Mouse (Mus musculus) c-Kit-positive CD71-negative TER-119-negative erythroid progenitor cells, embryonic 14.5 days (primary cell): Measurements from ENCODE around the gene Pdf.
"Not testable (repeated sequence)": the region's sequence is repeated elsewhere in the genome, so short reads cannot be mapped to it uniquely, and the experiment has no call there.

ENCODE experiments used
- DNase-seq: peaks from one replicate; pipeline ENCODE4 v3.0.0-alpha.2; 2013; ENCODE audit warnings: low read depth

The Pdf gene

GRCm38 (mm10) chr8:107035641-107036040, 12.8 kb downstream of the Pdf start:
- no peak for DNase-seq

- not testable (repeated sequence) for DNase-seq
These were observed 14.8 kb downstream of the Pdf start for GRCm38 (mm10) chr8:107033609-107034008.

- no peak for DNase-seq
These were observed 16.8 kb downstream of the Pdf start for GRCm38 (mm10) chr8:107031577-107032090.

DNA sequence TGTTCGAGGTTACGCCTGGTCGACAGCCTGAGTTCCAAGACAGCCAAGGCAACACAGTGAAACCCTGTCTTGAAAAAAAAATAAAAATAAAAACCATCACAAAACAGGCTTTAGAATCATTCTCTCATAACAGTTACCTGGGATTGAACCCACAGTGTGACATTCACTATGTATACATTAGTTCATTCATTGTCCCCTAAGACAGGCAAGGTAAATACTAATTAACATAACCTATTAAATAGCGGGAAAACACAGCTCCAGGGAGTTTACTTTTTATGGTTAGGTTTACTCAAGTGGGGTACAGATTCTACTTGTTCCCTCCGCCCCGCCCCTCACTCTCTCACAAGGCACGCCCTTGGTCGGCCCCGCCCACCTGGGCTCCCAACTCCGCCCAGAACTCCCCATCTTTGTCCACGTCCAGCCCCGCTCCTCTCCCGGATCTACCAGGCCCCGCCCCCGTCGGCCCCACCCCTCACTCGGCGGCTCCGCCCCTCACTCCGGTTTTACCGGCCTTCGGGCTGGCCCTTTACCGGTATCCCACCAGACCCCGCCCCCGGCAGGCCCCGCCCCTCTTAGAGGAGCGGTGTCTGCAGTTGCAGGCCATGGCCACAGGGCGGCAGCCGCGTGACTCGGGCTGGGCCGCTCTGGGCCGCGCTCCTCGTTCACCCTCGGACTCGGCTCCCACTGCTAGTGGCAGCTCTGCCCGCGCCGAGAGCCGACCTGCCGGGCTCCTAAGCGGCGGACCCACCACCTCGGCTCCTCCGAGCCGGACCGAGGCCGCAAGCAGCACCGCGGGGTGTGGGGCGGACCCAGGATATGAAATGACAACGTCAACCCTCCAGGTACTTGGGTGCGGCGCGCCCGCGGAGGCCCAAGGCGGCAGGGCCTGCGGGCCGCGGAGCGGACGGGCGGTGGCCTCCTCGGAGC, 17.5 kb downstream of the Pdf start, which contains the start of gene Vps4a:
Vps4a (plus strand) TSS at position 573 of the 927 bp plus-strand sequence.
- DNase-seq = peak; percentile 85

- DNase-seq = no peak
These were observed 18.4 kb downstream of the Pdf start for GRCm38 (mm10) chr8:107030058-107030457.

DNA sequence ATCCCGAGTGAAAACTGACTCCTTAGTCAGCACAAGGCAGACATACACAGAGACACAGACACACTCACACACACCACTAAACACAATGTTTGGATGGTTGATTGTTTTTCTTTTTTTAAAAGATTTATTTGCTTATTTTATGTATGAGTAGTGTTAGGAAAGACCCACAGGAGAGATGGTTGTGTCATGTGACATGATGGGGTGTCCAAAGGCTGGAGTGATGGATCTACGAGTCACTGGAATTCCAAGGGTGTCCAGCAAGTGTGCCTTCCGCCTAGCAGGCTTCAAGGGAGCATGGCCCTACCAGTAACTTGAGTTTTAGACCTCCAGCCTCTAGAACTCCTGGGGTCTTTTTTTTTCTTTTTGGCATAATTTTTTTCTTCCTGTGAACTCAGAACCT, 19.1 kb downstream of the Pdf start:
- DNase-seq = no peak

GRCm38 (mm10) chr8:107023479-107023878, 24.9 kb downstream of the Pdf start:
- DNase-seq = no peak

DNA sequence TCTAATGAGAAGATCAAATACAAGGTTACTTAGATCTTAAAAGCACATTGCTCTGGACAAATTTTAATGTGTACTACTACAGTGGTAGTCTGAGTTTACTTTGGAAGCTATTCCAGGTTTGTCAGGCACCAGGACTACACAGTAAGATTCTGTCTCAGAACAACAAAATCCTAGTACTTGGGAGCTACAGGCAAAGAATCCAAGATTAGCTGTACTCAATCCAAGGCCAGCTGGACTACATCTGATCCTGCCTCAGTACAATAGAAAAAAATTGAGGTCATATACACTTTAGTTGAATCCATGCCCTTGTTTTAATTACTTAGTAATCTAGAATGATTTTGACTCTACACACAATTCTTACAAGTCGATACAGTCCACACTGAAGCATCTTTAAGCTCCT, 33.5 kb downstream of the Pdf start:
- DNase-seq = no peak

- no peak for DNase-seq
These were observed 35.7 kb downstream of the Pdf start for GRCm38 (mm10) chr8:107012666-107013065.

GRCm38 (mm10) chr8:107007795-107008194, 40.6 kb downstream of the Pdf start:
- no peak for DNase-seq

GRCm38 (mm10) chr8:107002532-107002931, 45.9 kb downstream of the Pdf start:
- DNase-seq = peak; percentile 78

DNA sequence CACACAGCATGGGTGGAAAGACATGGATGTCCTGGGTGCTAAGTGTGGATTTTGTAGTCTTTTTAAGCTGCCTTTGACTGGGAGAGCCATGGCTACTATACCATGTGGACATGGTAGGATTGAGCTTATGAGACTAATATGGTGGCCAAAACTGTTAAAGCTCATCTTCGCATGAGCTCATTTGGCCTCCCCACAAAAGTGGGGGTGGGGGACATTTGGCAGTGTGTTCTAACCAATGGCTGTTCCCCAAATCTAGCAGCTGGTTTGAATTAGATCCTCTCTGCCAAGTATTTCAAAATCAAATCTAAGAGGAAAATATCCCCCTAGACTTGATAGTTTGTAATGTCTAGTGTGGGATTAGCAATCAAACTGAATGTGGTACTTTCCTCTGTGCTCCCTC, 49.3 kb downstream of the Pdf start:
- no peak for DNase-seq

- DNase-seq = no peak
These were observed 51.0 kb downstream of the Pdf start for GRCm38 (mm10) chr8:106997416-106997815.

GRCm38 (mm10) chr8:106996339-106996738, 52.1 kb downstream of the Pdf start:
- DNase-seq = not testable (repeated sequence)
